Mouse (Mus musculus) G1E (cell line): ENCODE data around the gene Tia1. TPM values are rescaled to one million over a fixed set of nuclear protein-coding genes. Genes with fewer than 3 reads are reported as not detected.

Experiments
- ATAC-seq: 2 replicates; pipeline ENCODE4 v1.8.0; 2016; ENCODE audit warnings: mild to moderate bottlenecking; ENCODE audit not compliant: insufficient number of reproducible peaks, poor library complexity, low FRiP score, severe bottlenecking; ENCODE audit errors: extremely low read depth
- DNase-seq: peaks from one replicate; pipeline ENCODE4 v3.0.0; 2012; ENCODE audit warnings: low spot score
- H3K27me3 ChIP-seq: 2 replicates; pipeline ENCODE4 v1.6.1; 2012; ENCODE audit warnings: mild to moderate bottlenecking, low read length, inconsistent platforms; ENCODE audit not compliant: insufficient read depth
- H3K36me3 ChIP-seq: replicated peaks from 2 replicates; pipeline ENCODE3; 2012; ENCODE audit warnings: mild to moderate bottlenecking, inconsistent platforms
- H3K4me1 ChIP-seq: 2 replicates; pipeline ENCODE4 v1.6.1; 2012; ENCODE audit warnings: low read depth, low read length, inconsistent platforms, mixed read lengths; ENCODE audit not compliant: insufficient read depth
- H3K4me3 ChIP-seq: 2 replicates; pipeline ENCODE4 v1.5.1; 2012; ENCODE audit warnings: low read depth, mild to moderate bottlenecking, inconsistent platforms, low read length, moderate library complexity, mixed read lengths
- H3K9me3 ChIP-seq: replicated peaks from 2 replicates; pipeline ENCODE4 v1.6.1; 2012; ENCODE audit warnings: inconsistent platforms
- CTCF ChIP-seq: IDR thresholded peaks from 2 replicates; pipeline ENCODE4 v1.5.1; 2012; ENCODE audit warnings: low read depth, low read length, inconsistent platforms, mixed read lengths
- GATA1 ChIP-seq: IDR thresholded peaks from 2 replicates; pipeline ENCODE4 v1.6.1; 2012; ENCODE audit warnings: borderline replicate concordance, low read length, inconsistent platforms, mixed read lengths
- GATA2 ChIP-seq: IDR thresholded peaks from 2 replicates; pipeline ENCODE4 v1.6.1; 2012; ENCODE audit warnings: low read depth, low read length, inconsistent platforms, borderline replicate concordance
- POLR2AphosphoS5 ChIP-seq: IDR thresholded peaks from 2 replicates; pipeline ENCODE4 v1.6.1; 2012; ENCODE audit warnings: low read depth, low read length, inconsistent platforms; ENCODE audit not compliant: insufficient replicate concordance
- TAL1 ChIP-seq: conservative IDR thresholded peaks from 2 replicates; pipeline ENCODE4 v1.6.1; 2012; ENCODE audit warnings: low read depth, low read length, inconsistent platforms, mixed read lengths
- polyA plus RNA-seq: library from polyadenylated mRNA; stranded (reverse); fragments of >175 nt; gene quantifications from 2 replicates; pipeline ENCODE4 v1.2.3, GENCODE M21; 2012
- total RNA-seq, 2 experiments: library from RNA; stranded (forward) in 1 of 2; stranded (reverse) in 1 of 2; fragments of 200-1000 nt in 1 of 2; fragments of >200 nt in 1 of 2; fragmentation: Nextera tagmentation in 1 of 2; gene quantifications; 2 replicates each; pipeline ENCODE4 v1.2.3; 2014 to 2017

Gene Tia1
- total and polyA plus RNA-seq, 3 experiments = 25.4 to 165 (median 84.0) TPM

GRCm38 (mm10) chr6:86479816-86480188, 75.8 kb downstream of the Tia1 start:
- H3K27me3 ChIP-seq = no peaks in the 10 kb centered on the region
- TF ChIP-seq CTCF (no peak), TAL1 (no peak), GATA2 (no peak), GATA1 (no peak), POLR2AphosphoS5 (no peak)
- DNase-seq (no peak), ATAC-seq (no peak)
- H3K36me3 ChIP-seq = peaks cover 22% of the 10 kb centered on the region
- no peaks in the 10 kb centered on the region for H3K9me3 ChIP-seq
- peaks cover 25% of the 10 kb centered on the region for H3K4me1 ChIP-seq
- H3K4me3 ChIP-seq = no peak overlapping the region

DNA sequence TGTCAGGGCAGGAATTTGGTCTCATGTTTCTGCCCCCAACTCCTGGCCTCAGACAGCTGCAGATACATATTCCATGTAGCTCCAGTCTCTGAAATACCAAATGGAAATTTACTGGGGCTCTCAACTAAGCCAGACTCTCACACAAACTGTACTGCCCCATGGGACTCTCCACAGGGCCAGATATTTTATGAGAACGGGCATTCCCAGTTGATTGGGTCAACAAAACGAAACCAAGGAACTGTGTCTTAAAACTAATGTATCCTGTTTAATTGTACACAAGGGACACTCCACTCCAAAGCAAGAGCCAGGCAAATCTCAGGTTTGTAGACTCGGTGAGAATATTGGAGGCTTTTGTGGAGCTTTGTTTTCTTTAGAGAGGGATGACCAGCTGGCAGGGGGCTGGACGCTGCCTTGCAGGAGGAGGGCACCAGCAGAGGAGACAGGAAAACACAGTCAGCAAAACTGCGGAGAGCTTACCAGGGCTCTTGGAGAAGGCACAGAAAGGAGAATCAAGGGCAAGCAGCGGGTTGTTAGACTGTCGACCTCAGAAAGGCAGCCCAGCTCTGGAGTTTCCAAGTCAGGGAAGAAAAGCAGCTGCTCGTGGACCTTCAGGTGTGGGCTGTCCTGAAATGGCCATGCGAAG, 76.3 kb downstream of the Tia1 start:
- DNase-seq (no peak), ATAC-seq (no peak)

DNA sequence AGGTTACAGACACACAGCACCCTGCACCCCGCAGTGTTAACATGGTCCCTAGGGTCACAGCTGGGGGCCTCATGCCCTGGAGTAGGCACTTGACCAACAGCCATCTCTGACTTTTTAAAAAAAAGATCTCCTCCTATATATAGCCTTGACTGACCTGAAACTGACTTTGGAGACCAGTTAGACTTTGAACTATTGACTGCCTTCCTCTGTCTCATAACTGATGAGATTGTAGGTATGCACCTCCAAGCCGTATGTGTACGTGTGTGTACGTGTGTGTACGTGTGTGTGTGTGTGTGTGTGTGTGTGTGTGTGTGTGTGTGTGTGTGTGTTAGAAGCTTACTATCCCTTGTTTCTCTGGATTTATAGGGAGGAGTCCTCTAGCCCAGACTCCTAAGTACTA, 77.9 kb downstream of the Tia1 start:
- Histone ChIP-seq H3K9me3 (no peaks in the 10 kb centered on the region), H3K4me1 (peaks cover 28% of the 10 kb centered on the region), H3K27me3 (no peaks in the 10 kb centered on the region), H3K4me3 (no peak overlapping the region), H3K36me3 (peaks cover 3% of the 10 kb centered on the region)
- DNase-seq (no peak), ATAC-seq (no peak)
- no peak for TF ChIP-seq TAL1
- TF ChIP-seq CTCF = no peak
- no peak for TF ChIP-seq GATA2

More for the DNA sequence above, 76.3 kb downstream of the Tia1 start:
- Histone ChIP-seq H3K4me1 (peaks cover 23% of the 10 kb centered on the region), H3K27me3 (no peaks in the 10 kb centered on the region), H3K9me3 (no peaks in the 10 kb centered on the region), H3K36me3 (peaks cover 17% of the 10 kb centered on the region), H3K4me3 (no peak overlapping the region)
- TF ChIP-seq POLR2AphosphoS5 (no peak), GATA2 (no peak), TAL1 (no peak), GATA1 (no peak)

Other genes with a start within 250 kb of the Tia1 start
- 25.6 and 28.8 TPM in 2 replicates for gene Tgfa, start 209.0 kb upstream of the Tia1 start, total RNA-seq (2014; fragmentation: Nextera tagmentation)
- 13.3 and 13.9 TPM in 2 replicates for gene Tgfa, start 209.0 kb upstream of the Tia1 start, total RNA-seq (2017)
- gene Tgfa, start 209.0 kb upstream of the Tia1 start, polyA plus RNA-seq = 30.6 and 32.5 TPM in 2 replicates
- 62.0 and 73.4 TPM in 2 replicates for gene Fam136a, start 38.6 kb upstream of the Tia1 start, total RNA-seq (2014; fragmentation: Nextera tagmentation)
- gene Fam136a, start 38.6 kb upstream of the Tia1 start, total RNA-seq (2017) = 121 and 127 TPM in 2 replicates
- gene Fam136a, start 38.6 kb upstream of the Tia1 start, polyA plus RNA-seq = 35.5 and 39.5 TPM in 2 replicates
- 114 and 123 TPM in 2 replicates for gene Snrpg, start 32.9 kb upstream of the Tia1 start, total RNA-seq (2014; fragmentation: Nextera tagmentation)
- gene Snrpg, start 32.9 kb upstream of the Tia1 start, total RNA-seq (2017) = 111 and 130 TPM in 2 replicates
- 24.8 and 25.1 TPM in 2 replicates for gene Snrpg, start 32.9 kb upstream of the Tia1 start, polyA plus RNA-seq
- 55.5 and 72.3 TPM in 2 replicates for gene Pcyox1, start 7.1 kb upstream of the Tia1 start, total RNA-seq (2014; fragmentation: Nextera tagmentation)
- gene Pcyox1, start 7.1 kb upstream of the Tia1 start, total RNA-seq (2017) = 31.4 and 44.7 TPM in 2 replicates
- 41.4 and 44.9 TPM in 2 replicates for gene Pcyox1, start 7.1 kb upstream of the Tia1 start, polyA plus RNA-seq
- gene Gm44790, start 22.4 kb downstream of the Tia1 start, total RNA-seq (2014; fragmentation: Nextera tagmentation) = not detected in 2 replicates
- 0.87 TPM in 1 of 2 replicates, not detected in the other for gene Gm44790, start 22.4 kb downstream of the Tia1 start, total RNA-seq (2017)
- 0.78 TPM in 1 of 2 replicates, not detected in the other for gene Gm44790, start 22.4 kb downstream of the Tia1 start, polyA plus RNA-seq
- gene C87436, start 34.2 kb downstream of the Tia1 start, total RNA-seq (2014; fragmentation: Nextera tagmentation) = 33.0 and 37.6 TPM in 2 replicates
- 22.3 and 23.2 TPM in 2 replicates for gene C87436, start 34.2 kb downstream of the Tia1 start, total RNA-seq (2017)
- 4.4 and 7.0 TPM in 2 replicates for gene C87436, start 34.2 kb downstream of the Tia1 start, polyA plus RNA-seq
- 190 and 191 TPM in 2 replicates for gene Pcbp1, start 122.1 kb downstream of the Tia1 start, total RNA-seq (2014; fragmentation: Nextera tagmentation)
- 94.9 and 101 TPM in 2 replicates for gene Pcbp1, start 122.1 kb downstream of the Tia1 start, total RNA-seq (2017)
- gene Pcbp1, start 122.1 kb downstream of the Tia1 start, polyA plus RNA-seq = 1,039 and 1,367 TPM in 2 replicates
- not detected in 2 replicates for gene Asprv1, start 223.9 kb downstream of the Tia1 start, total RNA-seq (2014; fragmentation: Nextera tagmentation)
- 0.23 and 0.33 TPM in 2 replicates for gene Asprv1, start 223.9 kb downstream of the Tia1 start, total RNA-seq (2017)
- gene Asprv1, start 223.9 kb downstream of the Tia1 start, polyA plus RNA-seq = not detected in 2 replicates